Mouse (Mus musculus) kidney, adult 2 months (tissue): ENCODE data around the gene Ptpn1. TPM values are rescaled to one million over a fixed set of nuclear protein-coding genes. Genes with fewer than 3 reads are reported as not detected.

Experiments used
- DNase-seq: peaks from one replicate; pipeline ENCODE4 v3.0.0; 2021
- H3K27ac ChIP-seq: fragments of 200-500 bp; 2 replicates; pipeline ENCODE4 v1.5.1; 2012; ENCODE audit warnings: low read depth, low read length, control low read depth, inconsistent platforms; ENCODE audit not compliant: insufficient read depth
- H3K27me3 ChIP-seq: fragments of 200-500 bp; replicated peaks from 2 replicates; pipeline ENCODE4 v1.6.1; 2012; ENCODE audit warnings: mild to moderate bottlenecking, moderate library complexity, low read length, inconsistent platforms; ENCODE audit not compliant: control insufficient read depth, insufficient read depth
- H3K36me3 ChIP-seq: fragments of 200-500 bp; 2 replicates; pipeline ENCODE4 v1.6.1; 2012; ENCODE audit warnings: mild to moderate bottlenecking, moderate library complexity, low read length, inconsistent platforms; ENCODE audit not compliant: control insufficient read depth, insufficient read depth
- H3K4me1 ChIP-seq: fragments of 200-500 bp; 2 replicates; pipeline ENCODE4 v1.6.1; 2011; ENCODE audit warnings: low read length; ENCODE audit not compliant: control insufficient read depth, insufficient read depth
- H3K4me3 ChIP-seq: fragments of 200-500 bp; 2 replicates; pipeline ENCODE4 v1.5.1; 2011; ENCODE audit warnings: mild to moderate bottlenecking, low read depth, low read length, control low read depth; ENCODE audit not compliant: insufficient read depth
- CTCF ChIP-seq: fragments of 200-500 bp; conservative IDR thresholded peaks from 2 replicates; pipeline ENCODE4 v1.5.1; 2011; ENCODE audit warnings: low read depth, mild to moderate bottlenecking, control low read depth, low read length, moderate library complexity, mixed read lengths; ENCODE audit not compliant: insufficient read depth, insufficient read length
- POLR2A ChIP-seq: fragments of 200-500 bp; IDR thresholded peaks from one replicate; pipeline ENCODE4 v1.6.1; 2011; ENCODE audit warnings: low read depth, low read length, control low read depth
- WGBS: fragments of 180-500 bp; shearing (Covaris S2); methylation state at CpG from one replicate; pipeline ENCODE4 v1.1.7; 2018; 5-methylcytosine and 5-hydroxymethylcytosine counted together
- polyA plus RNA-seq: library from polyadenylated mRNA; depleted of rRNA; stranded (reverse); fragments of >200 nt; gene quantifications from 2 replicates; pipeline ENCODE4 v1.2.3, GENCODE M21; 2012

Gene Ptpn1
- polyA plus RNA-seq, 1 experiment = 29.9 TPM

GRCm38 (mm10) chr2:167996672-167997215, 64.9 kb downstream of the Ptpn1 start:
- 70% methylated on average over 8 of the region's 8 CpGs for WGBS
- no peak for TF ChIP-seq CTCF
- no peaks in the 10 kb centered on the region for H3K27me3 ChIP-seq

GRCm38 (mm10) chr2:167997562-167997961, 65.7 kb downstream of the Ptpn1 start:
- H3K36me3 ChIP-seq = no peaks in the 10 kb centered on the region

More at GRCm38 (mm10) chr2:167996672-167997215, 64.9 kb downstream of the Ptpn1 start:
- H3K4me1 ChIP-seq = no peaks in the 10 kb centered on the region
- H3K4me3 ChIP-seq = no peak overlapping the region
- no peaks in the 10 kb centered on the region for H3K36me3 ChIP-seq
- no peak overlapping the region for H3K27ac ChIP-seq
- DNase-seq = no peak

GRCm38 (mm10) chr2:167999145-167999743, 67.4 kb downstream of the Ptpn1 start:
- TF ChIP-seq POLR2A (no peak), CTCF (peak; percentile 37; the same call in 1 of the 2 replicates)
- H3K4me3 ChIP-seq = no peak overlapping the region
- H3K36me3 ChIP-seq = no peaks in the 10 kb centered on the region
- H3K27ac ChIP-seq = no peak overlapping the region
- WGBS = 84% methylated on average over 3 of the region's 3 CpGs
- H3K4me1 ChIP-seq = no peaks in the 10 kb centered on the region
- H3K27me3 ChIP-seq = no peaks in the 10 kb centered on the region
- no peak for DNase-seq

More at GRCm38 (mm10) chr2:167997562-167997961, 65.7 kb downstream of the Ptpn1 start:
- Histone ChIP-seq H3K27ac (no peak overlapping the region), H3K27me3 (no peaks in the 10 kb centered on the region), H3K4me1 (no peaks in the 10 kb centered on the region), H3K4me3 (no peak overlapping the region)
- TF ChIP-seq CTCF (no peak), POLR2A (no peak)
- DNase-seq = no peak
- WGBS = 83% methylated on average over 3 of the region's 3 CpGs

- no peak for TF ChIP-seq POLR2A
- TF ChIP-seq CTCF = no peak
- Histone ChIP-seq H3K27ac (no peak overlapping the region), H3K36me3 (no peaks in the 10 kb centered on the region), H3K4me3 (no peak overlapping the region), H3K4me1 (peaks cover 7% of the 10 kb centered on the region; the same call in 1 of the 2 replicates), H3K27me3 (no peaks in the 10 kb centered on the region)
- DNase-seq = no peak
- WGBS = 69% methylated on average over 4 of the region's 4 CpGs
These were observed 70.3 kb downstream of the Ptpn1 start for GRCm38 (mm10) chr2:168002188-168002587.

- no peaks in the 10 kb centered on the region for H3K27me3 ChIP-seq
- 70% methylated on average over 2 of the region's 2 CpGs for WGBS
- peaks cover 7% of the 10 kb centered on the region; the same call in 1 of the 2 replicates for H3K4me1 ChIP-seq
- H3K27ac ChIP-seq = no peak overlapping the region
- no peaks in the 10 kb centered on the region for H3K36me3 ChIP-seq
- no peak for DNase-seq
- H3K4me3 ChIP-seq = no peak overlapping the region
- TF ChIP-seq POLR2A = no peak
- no peak for TF ChIP-seq CTCF
These were observed 71.0 kb downstream of the Ptpn1 start for GRCm38 (mm10) chr2:168002884-168003283.

GRCm38 (mm10) chr2:168003431-168003830, 71.6 kb downstream of the Ptpn1 start:
- peak; percentile 89 for DNase-seq
- WGBS = 41% methylated on average over 12 of the region's 12 CpGs
- no peak overlapping the region for H3K27ac ChIP-seq

GRCm38 (mm10) chr2:168004369-168004768, 72.5 kb downstream of the Ptpn1 start:
- H3K36me3 ChIP-seq = no peaks in the 10 kb centered on the region
- TF ChIP-seq CTCF = peak; percentile 43
- no peak for TF ChIP-seq POLR2A
- 67% methylated on average over 2 of the region's 2 CpGs for WGBS

More at GRCm38 (mm10) chr2:168003431-168003830, 71.6 kb downstream of the Ptpn1 start:
- Histone ChIP-seq H3K36me3 (no peaks in the 10 kb centered on the region), H3K27me3 (no peaks in the 10 kb centered on the region), H3K4me1 (peaks cover 7% of the 10 kb centered on the region; the same call in 1 of the 2 replicates), H3K4me3 (no peak overlapping the region)
- TF ChIP-seq POLR2A (no peak), CTCF (no peak)

More at GRCm38 (mm10) chr2:168004369-168004768, 72.5 kb downstream of the Ptpn1 start:
- Histone ChIP-seq H3K4me3 (no peak overlapping the region), H3K27me3 (no peaks in the 10 kb centered on the region), H3K27ac (no peak overlapping the region), H3K4me1 (peaks cover 7% of the 10 kb centered on the region; the same call in 1 of the 2 replicates)
- DNase-seq = no peak
